In the genomic region with DNA sequence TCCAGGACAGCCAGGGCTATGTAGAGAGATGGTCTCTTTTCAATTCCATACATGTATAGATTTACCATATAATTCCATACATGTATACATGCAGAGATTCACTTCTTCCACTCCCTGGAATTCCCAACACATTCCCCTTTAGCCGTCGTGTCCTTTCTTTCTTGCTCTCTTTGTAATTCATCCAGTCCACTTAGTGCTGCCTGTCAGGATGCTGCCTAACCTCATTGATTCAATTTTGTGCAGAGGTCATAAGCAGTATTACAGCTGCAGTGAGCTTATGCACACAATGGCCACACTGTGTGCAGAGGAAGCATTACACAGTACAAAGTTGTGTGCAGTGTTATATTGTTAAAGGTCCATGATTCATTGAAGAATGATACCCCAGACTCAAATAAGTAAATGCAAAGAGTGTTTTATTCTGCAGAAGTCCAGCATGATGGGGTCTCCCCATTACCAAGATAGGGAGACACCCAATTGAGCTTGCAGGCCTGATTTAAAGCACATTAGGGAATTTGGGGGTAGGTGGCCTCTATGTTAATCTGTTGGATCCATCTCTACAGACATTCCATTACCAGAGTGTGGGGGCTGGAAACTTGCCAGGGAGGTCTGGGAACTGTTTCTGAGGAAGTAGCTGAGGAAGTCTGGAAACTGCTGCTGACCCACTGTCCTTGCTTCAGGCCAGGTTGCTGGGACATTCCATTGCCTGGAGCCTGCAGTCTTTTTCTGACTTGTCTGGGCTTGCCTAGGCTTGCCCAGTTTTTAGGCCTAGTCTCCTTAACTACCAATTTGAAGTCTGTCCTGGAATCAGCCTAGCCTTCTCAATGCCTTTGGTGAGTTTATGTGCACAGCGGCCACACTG, we compare ENCODE assay signal across 12 mouse cellular contexts.
A peak's percentile ranks its signal among the peaks of the same experiment; 100 is the strongest.
DNase-seq lines count a peak whose midpoint lies in the region; ATAC-seq lines count a peak whose summit lies in the region.
"Had no signal": no experiment of that assay in that cellular context is flagged by ENCODE, and none has a peak within 500 bp of the region (broad histone marks: within the 10 kb centered on the region; RNA-seq: fewer than 3 reads in every experiment).

No protein-coding gene starts in this region.

- intact Hi-C loops in heart, postnatal 14 days (cut with DNase I), result loop anchor here (5.0 kb wide), 1 partner anchor 38 kb away; no protein-coding TSS in a partner anchor

- H3K4me1 ChIP-seq in heart, embryonic 11.5 days (ENCODE audit: control insufficient read depth, insufficient read depth, low read length), result 0 out of 2 replicates have a peak, but pooled peaks cover 2% of the 10 kb centered on the region
- H3K4me1 ChIP-seq: liver, embryonic 12.5 days; neural tube, embryonic 12.5 days had no signal

- WGBS in heart, embryonic 11.5 days (ENCODE audit: insufficient replicate concordance), result 74% methylated on average over 3 of the region's 3 CpGs

- ATAC-seq in heart, embryonic 11.5 days (replicated peaks; ENCODE audit: insufficient number of reproducible peaks, low FRiP score, low TSS enrichment), result no peak
- ATAC-seq: hindbrain, embryonic 16.5 days; liver, embryonic 12.5 days had no signal

- H3K9me3 ChIP-seq in heart, embryonic 11.5 days (replicated peaks; ENCODE audit: control insufficient read depth, low read length), result no peaks in the 10 kb centered on the region
- H3K9me3 ChIP-seq: G1E; liver, embryonic 12.5 days; neural tube, embryonic 12.5 days had no signal

- no peaks in the 10 kb centered on the region for H3K27me3 ChIP-seq in heart, embryonic 11.5 days (ENCODE audit: control insufficient read depth, insufficient read depth, low read length)
- H3K27me3 ChIP-seq: liver, embryonic 12.5 days; neural tube, embryonic 12.5 days had no signal

- no peak overlapping the region for H3K27ac ChIP-seq in heart, embryonic 11.5 days (ENCODE audit: low read depth, low read length)
- H3K27ac ChIP-seq: liver, embryonic 12.5 days; neural tube, embryonic 12.5 days had no signal

- no peaks in the 10 kb centered on the region for H3K36me3 ChIP-seq in heart, embryonic 11.5 days (ENCODE audit: control insufficient read depth, insufficient read depth, low read length)
- H3K36me3 ChIP-seq: G1E; liver, embryonic 12.5 days; neural tube, embryonic 12.5 days had no signal

- H3K4me3 ChIP-seq in heart, embryonic 11.5 days (ENCODE audit: low read depth, low read length), result no peak overlapping the region
- H3K4me3 ChIP-seq: liver, embryonic 12.5 days; neural tube, embryonic 12.5 days had no signal

- no peak overlapping the region for H3K9ac ChIP-seq in heart, embryonic 11.5 days (ENCODE audit: low read depth, low read length)
- H3K9ac ChIP-seq: liver, embryonic 12.5 days; neural tube, embryonic 12.5 days had no signal

- no peak overlapping the region for H3K4me2 ChIP-seq in heart, embryonic 11.5 days
- H3K4me2 ChIP-seq: liver, embryonic 12.5 days; midbrain, embryonic 11.5 days; neural tube, embryonic 12.5 days had no signal

- DNase-seq in heart, postnatal 14 days, result peak; percentile 1 to 11
- DNase-seq in lung, postnatal 14 days, result peak; percentile 1
- no peak for DNase-seq in lung, postnatal 25 days (ENCODE audit: low spot score)
- peak; percentile 36 for DNase-seq in MN1 (ENCODE audit: low spot score)
- DNase-seq in kidney, postnatal 4 days, result peak; percentile 36 to 52
- no peak for DNase-seq in layer of hippocampus, adult 18-20 months (ENCODE audit: low spot score in 2 of 2)

Comparison
In these comparisons a context has a peak if more than half of its experiments do, and no peak if none do; other contexts are left out.
1. DNase-seq: peak in heart, postnatal 14 days (2 of 2), lung, postnatal 14 days (single experiment), MN1 (single experiment) and kidney, postnatal 4 days (2 of 2); none in lung, postnatal 25 days (single experiment) and layer of hippocampus, adult 18-20 months (0 of 2).